Mouse (Mus musculus) heart, embryonic 15.5 days (tissue): Measurements from ENCODE around the gene Gm12117. TPM values are rescaled to one million over a fixed set of nuclear protein-coding genes. Genes with fewer than 3 reads are reported as not detected.

ENCODE experiments used
- ATAC-seq: fragments of 200-750 bp; cut with Nextera tagmentation; replicated peaks from 2 replicates; pipeline ENCODE4 v1.8.0; 2017; ENCODE audit warnings: low read depth, moderate TSS enrichment; ENCODE audit not compliant: insufficient number of reproducible peaks, insufficient read depth, low FRiP score
- H3K27ac ChIP-seq: fragments of 300-500 bp; sonication (generic); 2 replicates; pipeline ENCODE4 v1.5.1; 2015; ENCODE audit warnings: mild to moderate bottlenecking, inconsistent platforms
- H3K27me3 ChIP-seq: fragments of 300-500 bp; sonication (generic); 2 replicates; pipeline ENCODE4 v1.6.1; 2015; ENCODE audit warnings: inconsistent platforms
- H3K36me3 ChIP-seq: fragments of 300-500 bp; sonication (generic); 2 replicates; pipeline ENCODE4 v1.6.1; 2015; ENCODE audit warnings: mild to moderate bottlenecking, inconsistent platforms
- H3K4me1 ChIP-seq: fragments of 300-500 bp; sonication (generic); replicated peaks from 2 replicates; pipeline ENCODE4 v1.6.1; 2015; ENCODE audit warnings: inconsistent platforms
- H3K4me2 ChIP-seq: fragments of 300-500 bp; sonication (generic); 2 replicates; pipeline ENCODE4 v1.6.1; 2015; ENCODE audit warnings: inconsistent platforms, mild to moderate bottlenecking, moderate library complexity
- H3K4me3 ChIP-seq: fragments of 300-500 bp; sonication (generic); 2 replicates; pipeline ENCODE4 v1.5.1; 2015; ENCODE audit warnings: mild to moderate bottlenecking, inconsistent platforms
- H3K9ac ChIP-seq: fragments of 300-500 bp; sonication (generic); 2 replicates; pipeline ENCODE4 v1.6.1; 2015; ENCODE audit warnings: mild to moderate bottlenecking, inconsistent platforms
- H3K9me3 ChIP-seq: fragments of 300-500 bp; sonication (generic); replicated peaks from 2 replicates; pipeline ENCODE4 v1.6.1; 2016; ENCODE audit warnings: inconsistent platforms
- WGBS: fragments of 180-500 bp; shearing (Covaris S2); methylation state at CpG from one replicate; pipeline ENCODE4 v1.1.7; 2015; ENCODE audit warnings: mixed read lengths; 5-methylcytosine and 5-hydroxymethylcytosine counted together
- polyA plus RNA-seq: library from polyadenylated mRNA; unstranded; fragments of >200 nt; fragmentation: Nextera tagmentation; extraction: Ambion mirVana; gene quantifications from 2 replicates; pipeline ENCODE4 v1.2.1, GENCODE M21; 2015

Gene Gm12117
- not detected in 2 replicates for polyA plus RNA-seq

- H3K4me1 ChIP-seq: no peaks in the 10 kb centered on the region
- no peak for ATAC-seq
- H3K27ac ChIP-seq: no peak within 1 kb of the TSS
- H3K9ac ChIP-seq: no peak within 1 kb of the TSS
- no peak within 1 kb of the TSS for H3K4me3 ChIP-seq
- no peak within 1 kb of the TSS for H3K4me2 ChIP-seq
- H3K9me3 ChIP-seq: no peaks in the 10 kb centered on the region
- WGBS: 93% methylated on average over 3 of the region's 3 CpGs
- H3K27me3 ChIP-seq: no peaks in the 10 kb centered on the region
- H3K36me3 ChIP-seq: no peaks in the 10 kb centered on the region
These were observed at the start of gene Gm12117 for GRCm38 (mm10) chr11:33276637-33277036. Gene Gm12117, minus strand, starts transcription at chr11:33276737.

- H3K9me3 ChIP-seq: no peaks in the 10 kb centered on the region
- H3K36me3 ChIP-seq: no peaks in the 10 kb centered on the region
- H3K4me2 ChIP-seq: no peak overlapping the region
- H3K9ac ChIP-seq: no peak overlapping the region
- no peak overlapping the region for H3K27ac ChIP-seq
- WGBS: 83% methylated on average over 7 of the region's 7 CpGs
- no peaks in the 10 kb centered on the region for H3K4me1 ChIP-seq
- H3K4me3 ChIP-seq: no peak overlapping the region
- H3K27me3 ChIP-seq: no peaks in the 10 kb centered on the region
- ATAC-seq: no peak
These were observed 42.6 kb upstream of the Gm12117 start for GRCm38 (mm10) chr11:33319006-33319611.

DNA sequence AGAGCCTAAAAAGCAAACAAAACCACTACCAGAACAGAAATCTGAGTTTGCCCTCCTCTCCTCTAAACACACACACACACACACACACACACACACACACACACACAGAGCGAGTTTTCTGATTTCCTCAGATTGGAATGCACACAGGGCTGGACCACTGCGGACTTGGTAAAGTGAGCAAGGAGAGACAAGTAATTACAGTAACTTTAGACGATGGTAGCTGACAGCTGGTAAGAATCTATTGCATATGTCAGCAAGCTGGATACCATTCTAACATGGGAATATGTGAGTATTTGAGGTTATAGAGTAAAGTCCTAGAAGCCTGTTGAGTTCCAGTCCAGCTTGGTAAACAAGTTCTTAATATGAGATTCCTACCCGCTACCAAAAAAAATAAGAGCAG, 33.0 kb upstream of the Gm12117 start:
- no peak overlapping the region for H3K9ac ChIP-seq
- no peaks in the 10 kb centered on the region for H3K36me3 ChIP-seq
- 69% methylated on average over 4 of the region's 4 CpGs for WGBS
- H3K4me3 ChIP-seq: no peak overlapping the region
- no peaks in the 10 kb centered on the region for H3K9me3 ChIP-seq
- no peaks in the 10 kb centered on the region for H3K4me1 ChIP-seq
- H3K27ac ChIP-seq: no peak overlapping the region
- no peak overlapping the region for H3K4me2 ChIP-seq
- no peak for ATAC-seq
- no peaks in the 10 kb centered on the region for H3K27me3 ChIP-seq

DNA sequence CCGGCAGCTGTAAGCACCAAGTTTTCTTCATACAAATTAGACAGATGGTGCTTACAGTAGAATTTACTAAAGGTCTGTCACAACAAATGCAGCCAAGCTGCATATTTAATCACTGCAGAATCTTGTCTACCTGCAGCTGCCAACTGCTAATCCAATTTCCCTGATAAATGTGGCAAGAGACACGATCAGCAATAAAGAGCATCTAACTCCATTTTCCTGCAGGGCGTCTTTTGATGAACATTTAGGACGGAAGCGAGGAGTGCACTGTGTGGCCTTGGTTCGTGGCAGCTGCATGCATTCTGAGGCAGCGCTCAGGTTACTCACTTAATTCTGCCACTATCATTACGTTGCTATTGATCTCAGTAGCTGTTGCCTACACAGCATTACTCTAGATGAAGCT, 24.3 kb upstream of the Gm12117 start:
- Histone ChIP-seq H3K4me3 (no peak overlapping the region), H3K27ac (no peak overlapping the region), H3K9me3 (no peaks in the 10 kb centered on the region), H3K4me1 (no peaks in the 10 kb centered on the region), H3K27me3 (no peaks in the 10 kb centered on the region), H3K9ac (no peak overlapping the region), H3K4me2 (no peak overlapping the region), H3K36me3 (no peaks in the 10 kb centered on the region)
- WGBS: 70% methylated on average over 8 of the region's 8 CpGs
- no peak for ATAC-seq

DNA sequence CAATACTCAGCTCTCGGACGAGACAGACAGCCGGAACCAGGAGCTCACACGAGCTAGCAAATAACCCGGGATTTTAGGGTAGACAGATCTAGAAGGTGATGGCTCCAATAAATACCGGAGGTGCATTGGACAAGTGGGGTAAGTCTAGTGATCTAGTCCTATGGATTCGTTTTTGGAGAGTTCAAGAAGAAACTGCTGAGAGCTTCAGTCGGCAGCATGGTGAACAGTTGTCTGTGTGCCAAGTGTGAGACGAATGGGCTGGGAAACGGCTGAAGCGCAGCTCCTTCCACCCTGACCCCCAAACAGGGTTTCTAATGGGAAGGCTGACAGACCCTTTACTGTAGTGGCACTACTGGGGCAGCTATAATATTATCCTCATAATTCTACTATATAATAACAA, 22.8 kb upstream of the Gm12117 start:
- ATAC-seq: no peak
- Histone ChIP-seq H3K4me3 (no peak overlapping the region), H3K9ac (no peak overlapping the region), H3K4me2 (no peak overlapping the region), H3K4me1 (no peaks in the 10 kb centered on the region), H3K9me3 (no peaks in the 10 kb centered on the region), H3K27ac (no peak overlapping the region), H3K36me3 (no peaks in the 10 kb centered on the region), H3K27me3 (no peaks in the 10 kb centered on the region)
- WGBS: 75% methylated on average over 11 of the region's 11 CpGs

- H3K4me2 ChIP-seq: no peak overlapping the region
- no peak for ATAC-seq
- no peaks in the 10 kb centered on the region for H3K4me1 ChIP-seq
- 78% methylated on average over 8 of the region's 8 CpGs for WGBS
- no peak overlapping the region for H3K9ac ChIP-seq
- H3K36me3 ChIP-seq: no peaks in the 10 kb centered on the region
- H3K27me3 ChIP-seq: no peaks in the 10 kb centered on the region
- H3K4me3 ChIP-seq: no peak overlapping the region
- no peak overlapping the region for H3K27ac ChIP-seq
- H3K9me3 ChIP-seq: no peaks in the 10 kb centered on the region
These were observed 20.6 kb upstream of the Gm12117 start for GRCm38 (mm10) chr11:33297121-33297520.

- no peak overlapping the region for H3K27ac ChIP-seq
- H3K9ac ChIP-seq: no peak overlapping the region
- no peaks in the 10 kb centered on the region for H3K36me3 ChIP-seq
- 44% methylated on average over 3 of the region's 3 CpGs for WGBS
- H3K9me3 ChIP-seq: no peaks in the 10 kb centered on the region
- H3K27me3 ChIP-seq: no peaks in the 10 kb centered on the region
- ATAC-seq: no peak
- no peaks in the 10 kb centered on the region for H3K4me1 ChIP-seq
- H3K4me2 ChIP-seq: no peak overlapping the region
- H3K4me3 ChIP-seq: no peak overlapping the region
These were observed 18.9 kb upstream of the Gm12117 start for GRCm38 (mm10) chr11:33295422-33295821.

DNA sequence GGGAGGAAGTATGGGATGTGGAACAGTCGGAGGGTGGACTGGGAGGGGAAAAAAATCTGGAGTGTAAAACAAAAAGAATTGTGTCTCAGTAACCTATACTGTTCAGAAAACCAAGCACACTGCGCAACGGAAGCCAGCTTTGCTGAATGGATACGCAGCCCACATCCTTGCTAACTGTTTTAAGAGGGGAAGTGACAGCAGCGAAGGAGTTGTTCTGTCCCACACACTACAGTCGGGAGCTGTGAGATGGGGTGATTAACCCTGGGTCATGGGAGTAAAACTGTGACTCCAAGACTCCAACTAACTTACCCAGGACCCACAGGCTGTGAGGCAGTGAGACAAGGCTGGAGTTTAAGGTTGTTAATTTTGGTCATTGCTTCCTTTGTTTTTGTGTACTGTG, 17.5 kb upstream of the Gm12117 start:
- H3K27me3 ChIP-seq: no peaks in the 10 kb centered on the region
- no peaks in the 10 kb centered on the region for H3K36me3 ChIP-seq
- 72% methylated on average over 6 of the region's 6 CpGs for WGBS
- H3K4me1 ChIP-seq: no peaks in the 10 kb centered on the region
- H3K9me3 ChIP-seq: no peaks in the 10 kb centered on the region
- H3K4me3 ChIP-seq: no peak overlapping the region
- no peak overlapping the region for H3K9ac ChIP-seq
- ATAC-seq: no peak
- H3K4me2 ChIP-seq: no peak overlapping the region
- no peak overlapping the region for H3K27ac ChIP-seq

DNA sequence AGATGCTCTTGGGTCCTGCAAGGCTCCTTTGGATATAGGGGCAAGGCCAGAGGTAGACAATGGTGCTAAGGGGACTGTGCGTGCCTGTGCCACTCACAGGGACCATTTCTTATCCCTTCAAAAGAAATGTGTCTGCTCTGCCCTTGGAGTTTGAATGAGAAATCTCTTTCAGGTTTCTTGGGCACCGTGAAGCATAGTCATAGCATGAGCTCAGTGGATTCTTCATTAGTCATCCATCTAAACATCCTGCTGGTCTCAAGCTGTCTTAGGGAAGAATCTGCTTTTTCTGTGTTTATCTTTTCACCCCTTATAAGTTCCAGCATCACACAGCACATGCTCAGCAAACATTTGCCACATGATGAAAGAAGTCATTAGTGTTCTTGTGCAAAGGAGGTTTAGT, 2.0 kb upstream of the Gm12117 start:
- no peak for ATAC-seq
- H3K9me3 ChIP-seq: no peaks in the 10 kb centered on the region
- 85% methylated on average over 2 of the region's 2 CpGs for WGBS
- no peaks in the 10 kb centered on the region for H3K4me1 ChIP-seq
- H3K27me3 ChIP-seq: no peaks in the 10 kb centered on the region
- no peak overlapping the region for H3K4me3 ChIP-seq
- H3K9ac ChIP-seq: no peak overlapping the region
- no peaks in the 10 kb centered on the region for H3K36me3 ChIP-seq
- no peak overlapping the region for H3K27ac ChIP-seq
- no peak overlapping the region for H3K4me2 ChIP-seq

- no peak overlapping the region for H3K27ac ChIP-seq
These were observed 1.7 kb downstream of the Gm12117 start for GRCm38 (mm10) chr11:33274816-33275215.

GRCm38 (mm10) chr11:33274294-33274693, 2.2 kb downstream of the Gm12117 start:
- H3K36me3 ChIP-seq: no peaks in the 10 kb centered on the region

More at GRCm38 (mm10) chr11:33274816-33275215, 1.7 kb downstream of the Gm12117 start:
- Histone ChIP-seq H3K4me1 (no peaks in the 10 kb centered on the region), H3K4me3 (no peak overlapping the region), H3K4me2 (no peak overlapping the region), H3K9ac (no peak overlapping the region), H3K9me3 (no peaks in the 10 kb centered on the region), H3K36me3 (no peaks in the 10 kb centered on the region), H3K27me3 (no peaks in the 10 kb centered on the region)
- no peak for ATAC-seq
- WGBS: 72% methylated on average over 3 of the region's 3 CpGs

GRCm38 (mm10) chr11:33240295-33240694, 36.2 kb downstream of the Gm12117 start:
- H3K27me3 ChIP-seq: no peaks in the 10 kb centered on the region
- H3K4me1 ChIP-seq: no peaks in the 10 kb centered on the region
- no peak overlapping the region for H3K4me2 ChIP-seq
- ATAC-seq: no peak
- H3K9ac ChIP-seq: no peak overlapping the region
- H3K4me3 ChIP-seq: no peak overlapping the region
- H3K9me3 ChIP-seq: no peaks in the 10 kb centered on the region
- no peaks in the 10 kb centered on the region for H3K36me3 ChIP-seq
- no peak overlapping the region for H3K27ac ChIP-seq
- WGBS: 82% methylated on average over 3 of the region's 3 CpGs

More at GRCm38 (mm10) chr11:33274294-33274693, 2.2 kb downstream of the Gm12117 start:
- Histone ChIP-seq H3K27me3 (no peaks in the 10 kb centered on the region), H3K27ac (no peak overlapping the region), H3K4me1 (no peaks in the 10 kb centered on the region), H3K9me3 (no peaks in the 10 kb centered on the region), H3K4me2 (no peak overlapping the region), H3K9ac (no peak overlapping the region), H3K4me3 (no peak overlapping the region)
- ATAC-seq: no peak
- 83% methylated on average over 1 of the region's 1 CpGs for WGBS
